Mouse (Mus musculus) lung, postnatal 14 days (tissue): Measurements from ENCODE around the gene Siae.

Experiments
- DNase-seq: peaks from one replicate; pipeline ENCODE4 v3.0.0; 2021

The Siae gene

GRCm38 (mm10) chr9:37627263-37627662 is 71.8 kb downstream of the Siae start:
- DNase-seq, result no peak

- no peak for DNase-seq
Observed at GRCm38 (mm10) chr9:37628581-37628980, 73.1 kb downstream of the Siae start.

- no peak for DNase-seq
Observed at GRCm38 (mm10) chr9:37629941-37630340, 74.4 kb downstream of the Siae start.

- DNase-seq, result no peak
Observed at GRCm38 (mm10) chr9:37632305-37632704, 76.8 kb downstream of the Siae start.

- DNase-seq, result no peak
Observed at GRCm38 (mm10) chr9:37634269-37634668, 78.8 kb downstream of the Siae start.

GRCm38 (mm10) chr9:37636335-37636734 is 80.8 kb downstream of the Siae start:
- DNase-seq, result peak; percentile 43

- DNase-seq, result peak; percentile 58
Observed at GRCm38 (mm10) chr9:37636800-37637542, 81.5 kb downstream of the Siae start.

- DNase-seq, result no peak
Observed at GRCm38 (mm10) chr9:37638721-37639120, 83.2 kb downstream of the Siae start.

- DNase-seq, result no peak
Observed at GRCm38 (mm10) chr9:37646246-37646645, 90.7 kb downstream of the Siae start.

GRCm38 (mm10) chr9:37650639-37651038 is 95.1 kb downstream of the Siae start:
- DNase-seq, result no peak

GRCm38 (mm10) chr9:37653836-37654235 is 98.3 kb downstream of the Siae start:
- no peak for DNase-seq

- no peak for DNase-seq
Observed at GRCm38 (mm10) chr9:37655961-37656360, 100.5 kb downstream of the Siae start.

GRCm38 (mm10) chr9:37656439-37656881 is 101.0 kb downstream of the Siae start:
- DNase-seq, result peak; percentile 3

GRCm38 (mm10) chr9:37656931-37657481 is 101.5 kb downstream of the Siae start, which contains the start of gene Tbrg1:
TSS of gene Tbrg1 (minus strand) at chr9:37657312.
- DNase-seq, result peak; percentile 86

GRCm38 (mm10) chr9:37659413-37659812 is 103.9 kb downstream of the Siae start:
- DNase-seq, result no peak

- no peak for DNase-seq
Observed at GRCm38 (mm10) chr9:37663210-37663609, 107.7 kb downstream of the Siae start.

- DNase-seq, result no peak
Observed at GRCm38 (mm10) chr9:37664604-37665003, 109.1 kb downstream of the Siae start.

- no peak for DNase-seq
Observed at GRCm38 (mm10) chr9:37666045-37666444, 110.5 kb downstream of the Siae start.

GRCm38 (mm10) chr9:37669115-37669514 is 113.6 kb downstream of the Siae start, which contains the start of gene Panx3:
TSS of gene Panx3 (minus strand) at chr9:37669235.
- DNase-seq, result no peak

GRCm38 (mm10) chr9:37669678-37670077 is 114.2 kb downstream of the Siae start:
- no peak for DNase-seq

GRCm38 (mm10) chr9:37670261-37670660 is 114.8 kb downstream of the Siae start:
- no peak for DNase-seq

GRCm38 (mm10) chr9:37675287-37675686 is 119.8 kb downstream of the Siae start:
- DNase-seq, result no peak

GRCm38 (mm10) chr9:37681123-37681522 is 125.6 kb downstream of the Siae start:
- DNase-seq, result no peak

GRCm38 (mm10) chr9:37687288-37687940 is 131.9 kb downstream of the Siae start:
- no peak for DNase-seq
